Mouse (Mus musculus) hindbrain, embryonic 13.5 days (tissue): ENCODE data around the gene Gm13757. TPM values are rescaled to one million over a fixed set of nuclear protein-coding genes. Genes with fewer than 3 reads are reported as not detected.
"Not testable (repeated sequence)": the region's sequence is repeated elsewhere in the genome, so short reads cannot be mapped to it uniquely, and the experiment has no call there.

Experiments
- ATAC-seq: fragments of 200-750 bp; cut with Nextera tagmentation; 2 replicates; pipeline ENCODE4 v1.8.0; 2017; ENCODE audit warnings: moderate TSS enrichment; ENCODE audit not compliant: low FRiP score
- H3K27ac ChIP-seq: fragments of 300-500 bp; sonication (generic); 2 replicates; pipeline ENCODE4 v1.5.1; 2015; ENCODE audit warnings: inconsistent platforms, mild to moderate bottlenecking, moderate library complexity
- H3K27me3 ChIP-seq: fragments of 300-500 bp; sonication (generic); 2 replicates; pipeline ENCODE4 v1.6.1; 2015; ENCODE audit warnings: mild to moderate bottlenecking, inconsistent platforms
- H3K36me3 ChIP-seq: fragments of 300-500 bp; sonication (generic); 2 replicates; pipeline ENCODE4 v1.6.1; 2015; ENCODE audit warnings: mild to moderate bottlenecking, inconsistent platforms
- H3K4me1 ChIP-seq: fragments of 300-500 bp; sonication (generic); replicated peaks from 2 replicates; pipeline ENCODE4 v1.6.1; 2015; ENCODE audit warnings: inconsistent platforms
- H3K4me2 ChIP-seq: fragments of 300-500 bp; sonication (generic); 2 replicates; pipeline ENCODE4 v1.6.1; 2015; ENCODE audit warnings: inconsistent platforms, mild to moderate bottlenecking, moderate library complexity
- H3K4me3 ChIP-seq: fragments of 300-500 bp; sonication (generic); 2 replicates; pipeline ENCODE4 v1.5.1; 2015; ENCODE audit warnings: mild to moderate bottlenecking, inconsistent platforms
- H3K9ac ChIP-seq: fragments of 300-500 bp; sonication (generic); 2 replicates; pipeline ENCODE4 v1.6.1; 2015; ENCODE audit warnings: mild to moderate bottlenecking, inconsistent platforms
- H3K9me3 ChIP-seq: fragments of 300-500 bp; sonication (generic); 2 replicates; pipeline ENCODE4 v1.6.1; 2016; ENCODE audit warnings: inconsistent platforms
- WGBS: fragments of 180-500 bp; shearing (Covaris S2); methylation state at CpG from one replicate; pipeline ENCODE4 v1.1.7; 2015; 5-methylcytosine and 5-hydroxymethylcytosine counted together
- polyA plus RNA-seq: library from polyadenylated mRNA; unstranded; fragments of >200 nt; fragmentation: Nextera tagmentation; extraction: Ambion mirVana; gene quantifications from 2 replicates; pipeline ENCODE4 v1.2.1, GENCODE M21; 2015

Gm13757 gene
- polyA plus RNA-seq = not detected in 2 replicates

GRCm38 (mm10) chr2:88449031-88449430 lies at the start of gene Gm13757:
Gene Gm13757, minus strand, starts transcription at chr2:88449131.
- ATAC-seq = no peak
- Histone ChIP-seq H3K9ac (no peak within 1 kb of the TSS), H3K9me3 (no peaks in the 10 kb centered on the region), H3K4me3 (no peak within 1 kb of the TSS), H3K4me2 (no peak within 1 kb of the TSS), H3K27me3 (no peaks in the 10 kb centered on the region), H3K27ac (no peak within 1 kb of the TSS), H3K4me1 (no peaks in the 10 kb centered on the region), H3K36me3 (no peaks in the 10 kb centered on the region)
- WGBS = 95% methylated on average over 1 of the region's 1 CpGs

GRCm38 (mm10) chr2:88493020-88493419 lies 44.1 kb upstream of the Gm13757 start, which contains the start of gene Olfr1185-ps1:
Gene Olfr1185-ps1, plus strand, starts transcription at chr2:88493320.
- no peaks in the 10 kb centered on the region for H3K9me3 ChIP-seq
- no peak within 1 kb of the TSS for H3K9ac ChIP-seq
- H3K36me3 ChIP-seq = no peaks in the 10 kb centered on the region
- H3K4me1 ChIP-seq = no peaks in the 10 kb centered on the region
- 72% methylated on average over 2 of the region's 2 CpGs for WGBS
- H3K4me3 ChIP-seq = no peak within 1 kb of the TSS
- H3K27me3 ChIP-seq = no peaks in the 10 kb centered on the region
- no peak for ATAC-seq
- no peak within 1 kb of the TSS for H3K4me2 ChIP-seq
- no peak within 1 kb of the TSS for H3K27ac ChIP-seq

- Histone ChIP-seq H3K9ac (no peak within 1 kb of the TSS), H3K9me3 (no peaks in the 10 kb centered on the region), H3K27ac (no peak within 1 kb of the TSS), H3K4me2 (no peak within 1 kb of the TSS), H3K36me3 (no peaks in the 10 kb centered on the region), H3K4me3 (no peak within 1 kb of the TSS), H3K4me1 (no peaks in the 10 kb centered on the region), H3K27me3 (no peaks in the 10 kb centered on the region)
- 90% methylated on average over 2 of the region's 2 CpGs for WGBS
- no peak for ATAC-seq
These were observed 34.4 kb upstream of the Gm13757 start, which contains the start of gene Olfr1184 for GRCm38 (mm10) chr2:88483298-88483697. Gene Olfr1184, plus strand, starts transcription at chr2:88483598.

- 90% methylated on average over 1 of the region's 1 CpGs for WGBS
These were observed 5.6 kb upstream of the Gm13757 start, which contains the start of gene Olfr1183 for GRCm38 (mm10) chr2:88454567-88454966. Gene Olfr1183, plus strand, starts transcription at chr2:88454867.

GRCm38 (mm10) chr2:88426071-88426470 lies 22.9 kb downstream of the Gm13757 start, which contains the start of gene Olfr1181:
Gene Olfr1181, minus strand, starts transcription at chr2:88426171.
- Histone ChIP-seq H3K4me2 (no peak within 1 kb of the TSS), H3K27me3 (no peaks in the 10 kb centered on the region), H3K9me3 (no peaks in the 10 kb centered on the region), H3K9ac (no peak within 1 kb of the TSS), H3K27ac (no peak within 1 kb of the TSS), H3K4me1 (no peaks in the 10 kb centered on the region), H3K4me3 (no peak within 1 kb of the TSS), H3K36me3 (no peaks in the 10 kb centered on the region)
- ATAC-seq = no peak
- 89% methylated on average over 1 of the region's 1 CpGs for WGBS

More at GRCm38 (mm10) chr2:88454567-88454966, 5.6 kb upstream of the Gm13757 start, which contains the start of gene Olfr1183:
- not testable (repeated sequence) for H3K9ac ChIP-seq, ATAC-seq, H3K36me3 ChIP-seq, H3K27ac ChIP-seq, H3K9me3 ChIP-seq, H3K4me1 ChIP-seq, H3K4me2 ChIP-seq, H3K27me3 ChIP-seq, H3K4me3 ChIP-seq

- no peaks in the 10 kb centered on the region for H3K27me3 ChIP-seq
- H3K9ac ChIP-seq = no peak within 1 kb of the TSS
- H3K27ac ChIP-seq = no peak within 1 kb of the TSS
- no peaks in the 10 kb centered on the region for H3K4me1 ChIP-seq
- 88% methylated on average over 2 of the region's 2 CpGs for WGBS
- H3K9me3 ChIP-seq = no peaks in the 10 kb centered on the region
- no peak within 1 kb of the TSS for H3K4me3 ChIP-seq
- H3K4me2 ChIP-seq = no peak within 1 kb of the TSS
- no peak for ATAC-seq
- H3K36me3 ChIP-seq = no peaks in the 10 kb centered on the region
These were observed 29.9 kb downstream of the Gm13757 start, which contains the start of gene Olfr1180 for GRCm38 (mm10) chr2:88419051-88419450. Gene Olfr1180, minus strand, starts transcription at chr2:88419151.

GRCm38 (mm10) chr2:88406353-88406752 lies 42.6 kb downstream of the Gm13757 start, which contains the start of gene Olfr1179:
Gene Olfr1179, minus strand, starts transcription at chr2:88406453.
- H3K4me3 ChIP-seq = no peak within 1 kb of the TSS
- WGBS = 93% methylated on average over 3 of the region's 3 CpGs
- no peak for ATAC-seq
- no peak within 1 kb of the TSS for H3K9ac ChIP-seq
- H3K27ac ChIP-seq = no peak within 1 kb of the TSS
- H3K9me3 ChIP-seq = no peaks in the 10 kb centered on the region
- no peaks in the 10 kb centered on the region for H3K36me3 ChIP-seq
- no peak within 1 kb of the TSS for H3K4me2 ChIP-seq
- H3K27me3 ChIP-seq = no peaks in the 10 kb centered on the region
- H3K4me1 ChIP-seq = no peaks in the 10 kb centered on the region

Other genes starting within 250 kb of the Gm13757 start
- not detected in 2 replicates for gene Olfr1170, start 220.8 kb downstream of the Gm13757 start, polyA plus RNA-seq
- not detected in 2 replicates for gene Olfr1173, start 169.3 kb downstream of the Gm13757 start, polyA plus RNA-seq
- not detected in 2 replicates for gene Olfr1174-ps, start 134.0 kb downstream of the Gm13757 start, polyA plus RNA-seq
- gene Olfr1175-ps, start 121.9 kb downstream of the Gm13757 start, polyA plus RNA-seq = not detected in 2 replicates
- not detected in 2 replicates for gene Olfr1176, start 112.4 kb downstream of the Gm13757 start, polyA plus RNA-seq
- gene Olfr1177-ps, start 102.6 kb downstream of the Gm13757 start, polyA plus RNA-seq = not detected in 2 replicates
- not detected in 2 replicates for gene Olfr1178, start 62.1 kb downstream of the Gm13757 start, polyA plus RNA-seq
- not detected in 2 replicates for gene Olfr1179, start 42.7 kb downstream of the Gm13757 start, polyA plus RNA-seq
- not detected in 2 replicates for gene Olfr1180, start 30.0 kb downstream of the Gm13757 start, polyA plus RNA-seq
- not detected in 2 replicates for gene Olfr1181, start 23.0 kb downstream of the Gm13757 start, polyA plus RNA-seq
- not detected in 2 replicates for gene Olfr1183, start 5.7 kb upstream of the Gm13757 start, polyA plus RNA-seq
- not detected in 2 replicates for gene Olfr1184, start 34.5 kb upstream of the Gm13757 start, polyA plus RNA-seq
- not detected in 2 replicates for gene Olfr1185-ps1, start 44.2 kb upstream of the Gm13757 start, polyA plus RNA-seq
- gene Olfr1186, start 69.4 kb upstream of the Gm13757 start, polyA plus RNA-seq = not detected in 2 replicates
- not detected in 2 replicates for gene Olfr1188, start 107.8 kb upstream of the Gm13757 start, polyA plus RNA-seq
- gene Olfr1189, start 137.3 kb upstream of the Gm13757 start, polyA plus RNA-seq = not detected in 2 replicates
- gene Olfr1191-ps1, start 191.4 kb upstream of the Gm13757 start, polyA plus RNA-seq = not detected in 2 replicates
- gene Olfr1192-ps1, start 199.4 kb upstream of the Gm13757 start, polyA plus RNA-seq = not detected in 2 replicates
- not detected in 2 replicates for gene Olfr1193, start 226.5 kb upstream of the Gm13757 start, polyA plus RNA-seq
- gene Olfr1195, start 240.1 kb upstream of the Gm13757 start, polyA plus RNA-seq = not detected in 2 replicates